Mouse (Mus musculus) erythroblast, adult 5-6 weeks (primary cell): ENCODE data around the gene Pls1. TPM values are rescaled to one million over a fixed set of nuclear protein-coding genes. Genes with fewer than 3 reads are reported as not detected.

Experiments used
- ATAC-seq: replicated peaks from 2 replicates; pipeline ENCODE4 v1.8.0; 2016; ENCODE audit warnings: moderate number of reproducible peaks, mild to moderate bottlenecking, moderate TSS enrichment, inconsistent platforms; ENCODE audit not compliant: poor library complexity, low FRiP score, severe bottlenecking
- total RNA-seq, 2 experiments: library from RNA; stranded (forward) in 1 of 2; stranded (reverse) in 1 of 2; fragments of 150-400 nt in 1 of 2; fragments of 200-764, 138-1000 nt in 1 of 2; gene quantifications; 2 replicates each; pipeline versions ENCODE4 v1.2.3 to v1.2.4; 2015 to 2017; ENCODE audit warnings: low replicate concordance in 2 of 2

Pls1 gene
- total RNA-seq (2015; ENCODE audit: low replicate concordance), result 0.42 and 1.9 TPM in 2 replicates
- not detected in 2 replicates for total RNA-seq (2017; ENCODE audit: low replicate concordance)

- no peak for ATAC-seq
These were observed at the start of gene Pls1 for GRCm38 (mm10) chr9:95844825-95845460. TSS of gene Pls1 (minus strand) at chr9:95845311.

GRCm38 (mm10) chr9:95882751-95883150 lies 37.6 kb upstream of the Pls1 start:
- no peak for ATAC-seq

GRCm38 (mm10) chr9:95878246-95878645 lies 33.1 kb upstream of the Pls1 start:
- ATAC-seq, result no peak

- peak; percentile 61 for ATAC-seq
These were observed 13.0 kb upstream of the Pls1 start for GRCm38 (mm10) chr9:95858027-95858570.

- ATAC-seq, result peak; percentile 94
These were observed 12.4 kb upstream of the Pls1 start, which contains the start of gene Atr for GRCm38 (mm10) chr9:95857414-95858026. TSS of gene Atr (plus strand) at chr9:95857597.

- ATAC-seq, result no peak
These were observed 10.9 kb upstream of the Pls1 start for GRCm38 (mm10) chr9:95856004-95856403.

GRCm38 (mm10) chr9:95854891-95855290 lies 9.8 kb upstream of the Pls1 start:
- no peak for ATAC-seq

GRCm38 (mm10) chr9:95852896-95853295 lies 7.8 kb upstream of the Pls1 start:
- ATAC-seq, result peak; percentile 58

- ATAC-seq, result no peak
These were observed 6.6 kb upstream of the Pls1 start for GRCm38 (mm10) chr9:95851671-95852070.

- ATAC-seq, result no peak
These were observed 600 bp upstream of the Pls1 start for GRCm38 (mm10) chr9:95845711-95846110.

- no peak for ATAC-seq
These were observed 5.7 kb downstream of the Pls1 start for GRCm38 (mm10) chr9:95839424-95839823.

GRCm38 (mm10) chr9:95835741-95836140 lies 9.4 kb downstream of the Pls1 start:
- no peak for ATAC-seq

GRCm38 (mm10) chr9:95834799-95835198 lies 10.3 kb downstream of the Pls1 start:
- no peak for ATAC-seq

- no peak for ATAC-seq
These were observed 12.4 kb downstream of the Pls1 start for GRCm38 (mm10) chr9:95832758-95833157.

GRCm38 (mm10) chr9:95827565-95827964 lies 17.5 kb downstream of the Pls1 start:
- ATAC-seq, result no peak

GRCm38 (mm10) chr9:95822531-95822930 lies 22.6 kb downstream of the Pls1 start:
- ATAC-seq, result no peak

- ATAC-seq, result no peak
These were observed 29.4 kb downstream of the Pls1 start for GRCm38 (mm10) chr9:95815706-95816105.

- ATAC-seq, result no peak
These were observed 30.0 kb downstream of the Pls1 start for GRCm38 (mm10) chr9:95815015-95815673.

- no peak for ATAC-seq
These were observed 31.2 kb downstream of the Pls1 start for GRCm38 (mm10) chr9:95813721-95814531.

GRCm38 (mm10) chr9:95811817-95812216 lies 33.3 kb downstream of the Pls1 start:
- no peak for ATAC-seq
